Comparison of ENCODE assay signal across 7 mouse cellular contexts in genomic region chrX:23692336-23692721, GRCm38 (mm10). TPM values are rescaled to one million over a fixed set of nuclear protein-coding genes. Genes with fewer than 3 reads are reported as not detected.
A peak's percentile ranks its signal among the peaks of the same experiment; 100 is the strongest.
DNase-seq lines count a peak whose midpoint lies in the region; ATAC-seq and TF ChIP-seq lines count a peak whose summit lies in the region.

No protein-coding gene starts in this region.

- no peaks in the 10 kb centered on the region for H3K9me3 ChIP-seq in embryonic facial prominence, embryonic 14.5 days (ENCODE audit: control insufficient read depth, low read length)
- no peaks in the 10 kb centered on the region for H3K9me3 ChIP-seq in hindbrain, embryonic 14.5 days (ENCODE audit: control insufficient read depth, low read length)
- no peaks in the 10 kb centered on the region for H3K9me3 ChIP-seq in midbrain, embryonic 13.5 days

- no peaks in the 10 kb centered on the region for H3K27me3 ChIP-seq in embryonic facial prominence, embryonic 14.5 days (replicated peaks; ENCODE audit: control insufficient read depth, insufficient read depth, low read length)
- no peaks in the 10 kb centered on the region for H3K27me3 ChIP-seq in hindbrain, embryonic 14.5 days (ENCODE audit: control insufficient read depth, insufficient read depth, low read length)
- no peaks in the 10 kb centered on the region for H3K27me3 ChIP-seq in midbrain, embryonic 13.5 days

- no peak for DNase-seq in left cerebral cortex, adult 2 months (ENCODE audit: extremely low spot score in 1 of 2, low spot score in 2 of 2)
- no peak for DNase-seq in left cerebral cortex, adult 18-20 months (ENCODE audit: low spot score in 2 of 2)
- no peak for DNase-seq in embryonic facial prominence, embryonic 14.5 days (ENCODE audit: low spot score)
- DNase-seq in hindbrain, embryonic 14.5 days (ENCODE audit: low spot score), result no peak
- DNase-seq in T-cell, adult 2 months (ENCODE audit: low spot score), result no peak
- no peak for DNase-seq in layer of hippocampus, adult 8-10 months (ENCODE audit: low spot score in 2 of 2)

- 21% methylated on average over 5 of the region's 5 CpGs for WGBS in embryonic facial prominence, embryonic 14.5 days
- 19% methylated on average over 5 of the region's 5 CpGs for WGBS in hindbrain, embryonic 14.5 days
- 27% methylated on average over 5 of the region's 5 CpGs for WGBS in midbrain, embryonic 13.5 days

- no peaks in the 10 kb centered on the region for H3K36me3 ChIP-seq in embryonic facial prominence, embryonic 14.5 days (ENCODE audit: control insufficient read depth, insufficient read depth, low read length)
- H3K36me3 ChIP-seq in hindbrain, embryonic 14.5 days (replicated peaks; ENCODE audit: control insufficient read depth, insufficient read depth), result no peaks in the 10 kb centered on the region
- H3K36me3 ChIP-seq in midbrain, embryonic 13.5 days, result no peaks in the 10 kb centered on the region

- no peak overlapping the region for H3K27ac ChIP-seq in left cerebral cortex, adult 2 months
- H3K27ac ChIP-seq in embryonic facial prominence, embryonic 14.5 days (replicated peaks; ENCODE audit: low read depth, low read length), result no peak overlapping the region
- no peak overlapping the region for H3K27ac ChIP-seq in hindbrain, embryonic 14.5 days
- H3K27ac ChIP-seq in midbrain, embryonic 13.5 days, result no peak overlapping the region

- H3K4me2 ChIP-seq in embryonic facial prominence, embryonic 14.5 days (ENCODE audit: low read depth, low read length), result peak overlapping the region; percentile 58
- H3K4me2 ChIP-seq in hindbrain, embryonic 14.5 days (replicated peaks), result peak overlapping the region; percentile 48
- H3K4me2 ChIP-seq in midbrain, embryonic 13.5 days (replicated peaks), result peak overlapping the region; percentile 59

- peak overlapping the region; percentile 63 for H3K4me3 ChIP-seq in left cerebral cortex, adult 2 months
- peak overlapping the region; percentile 61 for H3K4me3 ChIP-seq in embryonic facial prominence, embryonic 14.5 days (ENCODE audit: low read depth, low read length)
- H3K4me3 ChIP-seq in hindbrain, embryonic 14.5 days (replicated peaks; ENCODE audit: low read length), result peak overlapping the region; percentile 67
- H3K4me3 ChIP-seq in midbrain, embryonic 13.5 days (replicated peaks), result peak overlapping the region; percentile 61

- intact Hi-C loops in left cerebral cortex, adult 2 months (cut with DNase I), result loop anchor here (2.0 kb wide), 1 partner anchor 328 kb away; the partner anchor contains the start of gene Klhl13

- TF ChIP-seq CTCF in left cerebral cortex, adult 2 months (IDR thresholded peaks at IDR 0.05), result no peak

- ATAC-seq in embryonic facial prominence, embryonic 14.5 days (ENCODE audit: low read depth), result no peak
- ATAC-seq in hindbrain, embryonic 14.5 days (ENCODE audit: low FRiP score), result peak; percentile 10; the same call in 1 of the 2 replicates
- peak; percentile 32 for ATAC-seq in midbrain, embryonic 13.5 days

- peak overlapping the region; percentile 46; the same call in 1 of the 2 replicates for H3K9ac ChIP-seq in embryonic facial prominence, embryonic 14.5 days (ENCODE audit: low read depth, low read length)
- no peak overlapping the region; the same call in 1 of the 2 replicates for H3K9ac ChIP-seq in hindbrain, embryonic 14.5 days
- no peak overlapping the region for H3K9ac ChIP-seq in midbrain, embryonic 13.5 days (replicated peaks)

- H3K4me1 ChIP-seq in embryonic facial prominence, embryonic 14.5 days (ENCODE audit: control insufficient read depth, insufficient read depth, low read length), result no peaks in the 10 kb centered on the region
- H3K4me1 ChIP-seq in hindbrain, embryonic 14.5 days (replicated peaks; ENCODE audit: control insufficient read depth, insufficient read depth, low read length), result no peaks in the 10 kb centered on the region
- H3K4me1 ChIP-seq in midbrain, embryonic 13.5 days (replicated peaks), result no peaks in the 10 kb centered on the region

RNA-seq across cellular contexts. Expression of gene Wdr44, which starts 0.5 kb away (rescaled TPM):
- 10 to 100 TPM; 22.1 to 22.5 TPM for total RNA-seq in left cerebral cortex, adult 2 months (2021)
- total RNA-seq in left cerebral cortex, adult 18-20 months (2021), result 10 to 100 TPM; 23.0 to 23.1 TPM
- 16.8 and 18.8 TPM in 2 replicates for polyA plus RNA-seq in embryonic facial prominence, embryonic 14.5 days (2014; fragmentation: Nextera tagmentation; extraction: Ambion mirVana)
- 18.6 and 19.8 TPM in 2 replicates for polyA plus RNA-seq in hindbrain, embryonic 14.5 days (2014; fragmentation: Nextera tagmentation; extraction: Ambion mirVana)
- polyA plus RNA-seq in midbrain, embryonic 13.5 days (2015; fragmentation: Nextera tagmentation; extraction: Ambion mirVana), result 13.9 and 14.3 TPM in 2 replicates
- 10 to 100 TPM; 22.1 to 24.0 (median 23.4) TPM for total RNA-seq in layer of hippocampus, adult 8-10 months (2022)
